Mouse (Mus musculus) intestine, postnatal 0 days (tissue): Measurements from ENCODE around the gene Vgll4. TPM values are rescaled to one million over a fixed set of nuclear protein-coding genes. Genes with fewer than 3 reads are reported as not detected.

Experiments used
- ATAC-seq: fragments of 200-750 bp; cut with Nextera tagmentation; 2 replicates; pipeline ENCODE4 v1.8.0; 2017; ENCODE audit warnings: mild to moderate bottlenecking, moderate TSS enrichment, moderate library complexity
- H3K27ac ChIP-seq: fragments of 300-500 bp; sonication (generic); 2 replicates; pipeline ENCODE4 v1.5.1; 2014; ENCODE audit warnings: mild to moderate bottlenecking, low read depth, low read length, moderate library complexity
- H3K27me3 ChIP-seq: fragments of 300-500 bp; sonication (generic); replicated peaks from 2 replicates; pipeline ENCODE4 v1.6.1; 2014; ENCODE audit warnings: low read length, mixed read lengths; ENCODE audit not compliant: control insufficient read depth, insufficient read depth
- H3K36me3 ChIP-seq: fragments of 300-500 bp; sonication (generic); 2 replicates; pipeline ENCODE4 v1.6.1; 2014; ENCODE audit warnings: mild to moderate bottlenecking, moderate library complexity; ENCODE audit not compliant: control insufficient read depth, insufficient read depth
- H3K4me1 ChIP-seq: fragments of 300-500 bp; sonication (generic); replicated peaks from 2 replicates; pipeline ENCODE4 v1.6.1; 2014; ENCODE audit warnings: antibody characterized with exemption, low read length, mixed read lengths; ENCODE audit not compliant: control insufficient read depth, insufficient read depth
- H3K4me2 ChIP-seq: fragments of 300-500 bp; sonication (generic); replicated peaks from 2 replicates; pipeline ENCODE4 v1.6.1; 2014; ENCODE audit warnings: low read depth, mild to moderate bottlenecking, moderate library complexity
- H3K4me3 ChIP-seq: fragments of 300-500 bp; sonication (generic); 2 replicates; pipeline ENCODE4 v1.5.1; 2014; ENCODE audit warnings: low read depth, low read length
- H3K9ac ChIP-seq: fragments of 300-500 bp; sonication (generic); 2 replicates; pipeline ENCODE4 v1.6.1; 2014; ENCODE audit warnings: mild to moderate bottlenecking, low read depth, low read length
- H3K9me3 ChIP-seq: fragments of 300-500 bp; sonication (generic); 2 replicates; pipeline ENCODE4 v1.6.1; 2016; ENCODE audit warnings: mixed run types; ENCODE audit not compliant: control insufficient read depth
- CTCF ChIP-seq: sonication (generic); IDR thresholded peaks from 2 replicates; pipeline ENCODE4 v1.5.1; 2016; ENCODE audit warnings: low read depth, mild to moderate bottlenecking, control low read depth, antibody characterized with exemption, moderate library complexity
- WGBS: fragments of 180-500 bp; shearing (Covaris S2); extraction: QIAGEN DNeasy Blood & Tissue Kit; methylation state at CpG from one replicate; pipeline ENCODE4 v1.1.7; 2014; 5-methylcytosine and 5-hydroxymethylcytosine counted together
- polyA plus RNA-seq: library from polyadenylated mRNA; unstranded; fragments of >200 nt; fragmentation: Nextera tagmentation; extraction: Ambion mirVana; gene quantifications from 2 replicates; pipeline ENCODE4 v1.2.1, GENCODE M21; 2015

Vgll4 gene
- polyA plus RNA-seq, 1 experiment from 2014 or later = 31.1 TPM

DNA sequence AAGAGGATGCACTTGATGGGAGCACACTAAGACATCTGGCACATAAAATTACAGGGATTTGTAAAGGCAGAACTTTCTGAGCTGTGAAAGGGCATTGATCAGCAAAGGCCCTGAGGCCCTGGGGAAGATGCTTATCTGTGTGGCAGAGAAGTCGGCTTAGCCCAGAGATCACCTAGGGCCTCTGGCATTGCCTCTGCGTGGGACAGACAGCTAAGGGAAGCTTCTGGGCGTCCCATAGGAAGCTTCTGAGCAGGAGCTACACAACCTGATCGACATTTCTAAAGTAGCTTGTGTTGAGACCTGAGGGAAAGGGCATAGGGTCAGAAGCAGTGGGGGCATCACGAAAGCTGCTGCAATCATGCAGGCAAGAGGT lies 32.9 kb downstream of the Vgll4 start:
- Histone ChIP-seq H3K9me3 (no peaks in the 10 kb centered on the region), H3K9ac (no peak overlapping the region; the same call in 1 of the 2 replicates), H3K27ac (no peak overlapping the region), H3K36me3 (no peaks in the 10 kb centered on the region), H3K27me3 (no peaks in the 10 kb centered on the region), H3K4me2 (no peak overlapping the region), H3K4me1 (no peaks in the 10 kb centered on the region; the same call in 1 of the 2 replicates), H3K4me3 (no peak overlapping the region)
- 64% methylated on average over 5 of the region's 5 CpGs for WGBS
- no peak for TF ChIP-seq CTCF
- ATAC-seq = no peak

DNA sequence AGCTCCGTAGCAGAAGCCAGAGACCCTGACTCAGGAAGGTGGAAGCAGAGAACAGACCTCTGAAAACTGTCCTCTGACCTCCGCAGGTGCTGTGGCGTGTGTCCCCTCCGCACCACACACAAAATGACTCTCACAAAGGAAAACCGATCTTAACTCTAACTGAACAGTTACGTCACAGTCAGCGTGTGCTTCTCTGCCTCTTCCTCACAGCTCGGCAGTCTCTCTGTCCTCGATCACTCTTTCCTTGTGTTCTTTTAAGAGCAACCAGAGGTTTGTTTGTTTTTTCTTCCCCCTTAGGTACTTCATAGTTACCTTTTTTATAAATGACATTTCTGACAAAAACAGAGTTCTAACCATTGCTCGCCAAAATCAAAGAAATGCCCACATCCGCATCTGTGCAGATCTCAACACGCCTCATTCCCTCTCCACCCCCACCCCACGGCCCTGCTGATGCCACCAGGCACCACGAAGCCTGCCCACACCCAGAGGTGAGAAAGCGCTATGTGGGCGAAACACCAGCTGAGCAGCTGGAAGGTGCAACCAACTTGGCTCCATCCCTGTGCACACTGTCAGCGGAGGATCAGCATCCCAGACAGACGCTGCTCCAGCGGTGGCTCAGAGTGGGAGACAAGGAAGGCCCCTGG lies 33.4 kb downstream of the Vgll4 start:
- Histone ChIP-seq H3K9me3 (no peaks in the 10 kb centered on the region), H3K9ac (no peak overlapping the region), H3K4me1 (no peaks in the 10 kb centered on the region; the same call in 1 of the 2 replicates), H3K4me2 (no peak overlapping the region), H3K4me3 (no peak overlapping the region), H3K27me3 (no peaks in the 10 kb centered on the region), H3K36me3 (no peaks in the 10 kb centered on the region), H3K27ac (no peak overlapping the region)
- 81% methylated on average over 19 of the region's 19 CpGs for WGBS
- no peak for TF ChIP-seq CTCF
- no peak for ATAC-seq

DNA sequence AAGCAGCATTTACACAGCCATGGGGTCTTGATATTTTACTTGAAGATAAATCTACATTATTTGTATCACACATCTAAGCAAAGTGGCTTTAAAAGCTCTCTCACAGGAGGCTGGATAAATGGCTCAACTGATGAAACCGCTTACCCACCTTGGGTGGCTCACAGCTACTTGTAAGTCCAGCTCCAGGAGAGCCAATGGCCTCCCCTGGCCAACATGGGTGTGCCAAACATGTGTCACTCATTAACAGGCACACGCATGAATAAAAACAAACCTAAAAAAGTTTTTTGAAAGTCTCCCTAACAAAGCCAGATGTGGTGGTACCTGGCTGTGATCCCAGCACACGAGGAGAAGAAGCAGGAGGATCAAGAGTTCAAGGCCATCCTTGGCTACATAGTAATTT lies 34.4 kb downstream of the Vgll4 start:
- H3K4me3 ChIP-seq = no peak overlapping the region
- WGBS = 71% methylated on average over 3 of the region's 3 CpGs

DNA sequence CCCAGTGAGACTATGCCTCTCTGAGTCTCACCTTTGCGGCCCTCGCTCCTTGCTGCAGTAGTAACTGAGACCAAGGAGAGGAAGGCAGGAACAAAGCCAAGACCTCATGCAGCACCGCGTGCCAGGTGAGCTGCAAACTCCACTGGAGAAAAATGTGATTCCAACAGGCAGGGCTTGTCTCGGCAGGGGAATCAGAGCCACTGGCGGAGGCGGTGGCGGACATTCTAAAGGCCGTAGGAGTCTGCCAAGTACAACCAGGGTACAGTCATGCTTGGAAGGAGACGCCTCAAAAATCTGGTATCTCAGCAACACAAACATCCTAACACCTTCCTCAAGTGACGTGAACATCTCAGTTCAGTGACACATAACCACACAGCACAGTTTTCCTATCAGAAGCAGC lies 35.7 kb downstream of the Vgll4 start:
- ATAC-seq = no peak
- Histone ChIP-seq H3K36me3 (no peaks in the 10 kb centered on the region), H3K9me3 (no peaks in the 10 kb centered on the region), H3K27ac (no peak overlapping the region), H3K9ac (no peak overlapping the region), H3K4me2 (no peak overlapping the region), H3K27me3 (no peaks in the 10 kb centered on the region), H3K4me3 (no peak overlapping the region), H3K4me1 (no peaks in the 10 kb centered on the region; the same call in 1 of the 2 replicates)
- 80% methylated on average over 11 of the region's 11 CpGs for WGBS
- TF ChIP-seq CTCF = no peak

More for the DNA sequence above, 34.4 kb downstream of the Vgll4 start:
- H3K36me3 ChIP-seq = no peaks in the 10 kb centered on the region
- TF ChIP-seq CTCF = no peak
- H3K9me3 ChIP-seq = no peaks in the 10 kb centered on the region
- no peaks in the 10 kb centered on the region for H3K27me3 ChIP-seq
- no peak overlapping the region for H3K27ac ChIP-seq
- no peak overlapping the region for H3K4me2 ChIP-seq
- ATAC-seq = no peak
- H3K4me1 ChIP-seq = no peaks in the 10 kb centered on the region; the same call in 1 of the 2 replicates
- no peak overlapping the region for H3K9ac ChIP-seq

DNA sequence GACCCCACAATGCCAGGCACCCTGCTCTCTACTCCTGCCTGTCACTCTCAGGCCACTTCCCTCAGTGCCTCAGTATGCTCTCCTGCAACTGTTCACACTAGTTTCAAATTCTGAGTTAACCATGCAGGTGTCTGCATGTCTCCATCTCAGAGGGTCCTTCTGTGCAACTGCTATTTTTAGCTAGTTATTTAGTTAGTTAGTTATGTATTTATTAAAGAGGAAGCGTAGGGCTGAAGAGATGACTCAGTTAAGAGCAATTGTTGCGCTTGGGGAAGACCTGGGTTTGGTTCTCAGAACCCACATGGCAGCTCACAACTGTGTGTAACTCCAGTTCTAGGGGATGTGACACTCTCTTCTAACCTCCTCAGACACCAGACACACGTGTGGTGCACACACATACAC lies 36.8 kb downstream of the Vgll4 start:
- Histone ChIP-seq H3K4me3 (no peak overlapping the region), H3K27me3 (no peaks in the 10 kb centered on the region), H3K27ac (no peak overlapping the region), H3K9ac (no peak overlapping the region), H3K4me1 (no peaks in the 10 kb centered on the region; the same call in 1 of the 2 replicates), H3K36me3 (no peaks in the 10 kb centered on the region), H3K9me3 (no peaks in the 10 kb centered on the region), H3K4me2 (no peak overlapping the region)
- 73% methylated on average over 3 of the region's 3 CpGs for whole genome bisulfite sequencing
- no peak for TF ChIP-seq CTCF
- ATAC-seq = no peak

DNA sequence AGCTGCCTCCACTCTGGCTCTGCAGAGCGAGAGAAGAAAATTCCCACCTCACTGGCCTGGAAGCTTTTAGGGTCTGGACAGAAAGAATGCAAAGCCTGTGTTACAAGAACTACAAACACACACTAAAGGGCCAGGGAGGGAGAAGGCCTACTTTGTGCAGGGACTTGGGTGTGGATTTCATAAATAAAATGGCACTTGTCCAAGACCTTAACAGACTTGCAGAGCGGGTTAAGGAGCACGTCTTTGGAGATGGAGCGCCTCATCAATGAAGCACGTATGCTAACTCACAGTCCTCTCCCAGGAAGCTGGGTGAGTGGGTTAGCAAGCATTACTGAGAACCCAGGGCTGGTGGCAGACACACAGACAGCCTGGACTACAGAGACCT lies 37.7 kb downstream of the Vgll4 start:
- no peak for TF ChIP-seq CTCF
- Histone ChIP-seq H3K4me2 (no peak overlapping the region; the same call in 1 of the 2 replicates), H3K27ac (peak overlapping the region; percentile 60), H3K4me1 (no peaks in the 10 kb centered on the region; the same call in 1 of the 2 replicates), H3K9me3 (no peaks in the 10 kb centered on the region), H3K27me3 (no peaks in the 10 kb centered on the region), H3K36me3 (no peaks in the 10 kb centered on the region), H3K9ac (no peak overlapping the region), H3K4me3 (no peak overlapping the region)
- 32% methylated on average over 5 of the region's 5 CpGs for WGBS
- ATAC-seq = no peak
